Mouse (Mus musculus): ENCODE data around the gene Mpdu1.
"Not testable (repeated sequence)": the region's sequence is repeated elsewhere in the genome, so short reads cannot be mapped to it uniquely, and the experiment has no call there.

The Mpdu1 gene

DNA sequence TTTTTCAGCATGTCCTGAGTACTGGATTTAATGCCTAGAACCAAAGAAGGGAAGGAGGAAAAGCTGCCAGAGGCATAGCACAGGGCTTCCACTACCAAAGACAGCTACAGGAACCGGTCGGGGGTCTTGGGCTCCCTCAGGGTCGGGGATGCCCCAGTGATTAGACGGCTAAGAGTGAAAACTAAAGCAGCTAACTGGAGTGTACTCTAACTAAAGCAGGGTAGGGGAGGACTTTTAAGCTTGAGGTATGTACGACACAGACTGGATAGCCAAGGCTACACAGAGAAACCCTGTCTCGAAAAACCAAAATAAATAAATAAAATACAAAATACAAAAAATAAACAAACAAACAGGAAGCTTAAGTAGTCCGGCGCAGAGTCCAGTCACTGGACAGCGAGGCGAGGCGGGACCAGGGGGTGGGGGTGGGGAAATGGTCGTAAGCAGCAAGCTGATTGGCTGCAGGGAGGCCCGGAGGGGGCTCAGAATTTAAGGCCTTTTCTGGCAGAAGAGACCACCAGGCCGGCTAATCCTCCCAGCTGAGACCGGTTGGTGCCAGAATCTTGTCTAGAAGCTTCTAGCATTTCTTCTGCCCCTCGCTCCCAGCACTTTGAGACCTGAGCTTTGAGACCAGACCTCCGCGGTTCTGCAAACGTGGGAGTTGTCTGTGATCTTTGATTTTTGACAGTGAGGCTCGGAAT is 40.7 kb downstream of the Mpdu1 start, which contains the start of gene Sat2:
Gene Sat2 (plus strand): TSS at position 454 of the 698 bp plus-strand sequence.
- DNase-seq (ENCODE audit: low spot score in 2 of 2) = peak; percentile 61 to 67

DNA sequence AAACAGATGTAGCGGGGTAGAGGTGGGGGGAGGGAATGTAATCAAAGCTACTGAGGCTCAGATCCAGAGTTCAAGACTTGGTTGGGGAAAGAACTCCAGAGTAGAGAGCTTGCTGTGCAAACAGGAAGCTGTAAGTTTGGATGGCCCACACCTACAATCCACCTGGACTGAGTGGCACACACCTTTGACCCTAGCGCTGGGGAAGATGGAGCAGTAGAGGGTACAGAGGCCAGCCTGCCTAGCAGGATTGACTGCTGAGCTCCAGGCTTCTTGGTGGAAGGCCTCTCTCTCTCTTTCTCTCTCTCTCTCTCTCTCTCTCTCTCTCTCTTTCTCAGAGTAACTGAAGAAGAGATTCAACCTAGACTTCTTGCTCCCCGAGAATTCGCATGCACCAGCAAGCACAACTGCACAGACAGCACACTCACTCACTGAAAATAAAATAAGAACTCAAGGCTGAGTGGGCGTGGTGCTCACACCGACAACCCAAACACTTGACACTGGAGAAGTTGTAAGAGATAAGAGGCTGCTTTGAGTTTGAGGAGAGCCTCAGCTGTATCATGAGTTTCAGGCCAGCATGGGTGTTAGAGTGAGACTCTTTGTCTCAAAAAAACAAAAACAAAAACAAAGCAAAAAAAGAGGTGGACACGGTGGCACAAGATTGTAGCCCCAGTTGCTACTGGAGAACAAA is 41.9 kb downstream of the Mpdu1 start:
- no peak for DNase-seq (ENCODE audit: low spot score in 2 of 2)

DNA sequence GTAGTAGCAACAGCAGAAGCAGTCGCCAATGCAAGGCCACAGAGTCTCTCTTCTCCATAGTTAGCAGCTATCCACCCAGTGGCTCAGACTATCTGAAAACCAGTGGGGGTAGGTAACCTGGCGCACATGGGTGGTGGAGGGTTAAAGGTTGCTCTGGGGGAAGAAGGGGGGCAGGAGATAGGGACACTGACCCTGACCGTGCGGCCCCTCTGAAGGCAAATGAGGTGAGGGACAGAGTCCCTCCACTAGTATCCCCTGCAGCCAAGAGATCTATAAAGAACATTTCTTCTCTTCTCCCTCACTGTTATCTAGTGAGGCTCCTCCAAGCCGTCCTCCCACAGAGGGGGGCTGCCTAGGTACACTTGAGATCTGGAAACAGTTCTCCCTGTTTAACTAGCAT is 44.6 kb downstream of the Mpdu1 start, which contains the start of gene Shbg:
Gene Shbg (minus strand): TSS at position 101 of the 400 bp plus-strand sequence.
- DNase-seq (ENCODE audit: low spot score in 2 of 2) = no peak

DNA sequence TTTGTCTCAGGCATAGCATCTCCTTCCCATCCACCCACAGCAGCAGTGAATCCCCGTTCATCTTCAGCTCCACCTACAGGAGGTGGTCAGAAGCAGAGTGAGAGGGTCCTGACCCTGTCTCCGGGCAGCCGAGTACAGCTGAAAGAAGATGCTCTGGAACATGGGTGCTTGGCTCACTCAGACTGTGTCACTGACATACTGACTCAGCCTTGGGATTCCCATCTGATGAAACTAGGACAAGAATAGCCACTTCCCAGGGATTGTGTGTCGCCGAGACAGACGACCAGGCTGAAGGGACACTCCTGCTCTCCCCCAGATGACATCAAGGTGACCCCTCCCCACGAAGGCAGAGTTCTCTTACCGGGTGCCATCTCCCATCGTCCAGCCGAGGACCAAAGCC is 45.7 kb downstream of the Mpdu1 start:
- no peak for DNase-seq (ENCODE audit: low spot score in 2 of 2)

DNA sequence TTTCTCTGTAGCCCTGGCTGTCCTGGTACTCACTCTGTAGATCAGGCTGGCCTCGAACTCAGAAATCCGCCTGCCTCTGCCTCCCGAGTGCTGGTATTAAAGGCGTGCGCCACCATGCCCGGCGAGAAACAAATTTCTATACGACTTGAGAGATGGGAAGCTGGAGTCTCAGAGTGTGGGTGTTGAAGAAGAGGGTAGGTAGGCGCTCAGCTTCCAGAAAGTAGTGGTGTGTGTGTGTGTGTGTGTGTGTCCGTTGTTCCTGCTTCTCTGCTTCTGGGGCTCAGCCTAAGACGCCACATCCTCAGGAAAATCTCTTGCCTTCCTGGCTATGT is 48.2 kb downstream of the Mpdu1 start:
- not testable (repeated sequence) for DNase-seq (ENCODE audit: low spot score in 2 of 2)

DNA sequence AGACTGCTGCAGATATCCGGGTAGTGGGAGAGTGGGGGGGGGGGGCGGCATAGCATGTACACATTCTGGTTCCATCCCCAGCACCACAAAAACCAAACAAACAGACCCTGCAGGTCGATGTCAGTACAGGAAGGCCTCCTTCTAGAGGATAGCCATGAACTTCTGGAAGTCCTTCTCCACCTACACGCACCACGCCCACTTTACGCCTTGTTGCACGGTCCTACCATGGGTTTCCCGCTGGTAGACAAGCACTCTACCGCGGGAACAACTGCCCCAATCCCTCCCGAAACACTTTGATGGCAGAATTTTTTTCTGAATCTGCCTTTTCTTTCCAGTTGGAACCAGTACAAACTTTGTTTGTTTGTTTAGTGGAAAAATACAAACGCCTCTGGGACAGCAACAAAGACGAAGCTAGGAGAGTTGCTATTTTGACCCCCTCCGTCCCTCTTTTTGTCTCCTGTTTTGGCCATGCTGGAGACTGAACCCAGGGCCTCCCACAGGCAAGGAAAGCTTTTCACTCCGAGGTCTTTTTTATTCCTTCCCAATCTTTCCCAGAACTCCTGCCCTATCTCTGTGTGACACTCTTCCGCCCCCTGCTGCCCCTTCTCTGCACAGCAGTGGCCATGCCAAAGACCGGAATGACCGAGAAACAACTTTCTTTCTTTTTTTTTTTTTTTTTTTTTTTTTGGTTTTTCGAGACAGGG is 48.7 kb downstream of the Mpdu1 start:
- DNase-seq (ENCODE audit: low spot score in 2 of 2) = peak; percentile 82 to 88

DNA sequence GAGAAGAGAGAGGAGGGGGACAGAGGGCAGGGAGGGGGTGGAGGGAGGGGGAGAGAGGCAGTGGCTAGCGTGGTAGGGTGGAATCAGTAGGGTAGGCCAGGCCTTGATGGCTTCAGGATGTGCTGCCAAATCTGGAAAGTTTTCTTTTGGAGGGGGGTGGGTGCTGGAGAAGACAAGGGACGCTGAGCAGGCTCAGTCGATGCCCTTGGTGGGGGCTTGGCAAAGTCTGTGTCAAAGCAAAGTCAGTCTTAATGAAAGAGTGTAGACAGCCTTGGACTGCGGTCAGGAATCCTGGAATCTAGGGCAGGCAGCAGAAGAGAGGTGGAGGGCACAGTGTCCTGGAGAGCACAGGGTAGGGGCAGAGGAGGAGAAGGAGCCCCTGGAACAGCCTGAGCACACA is 51.5 kb downstream of the Mpdu1 start:
- no peak for DNase-seq (ENCODE audit: low spot score in 2 of 2)

DNA sequence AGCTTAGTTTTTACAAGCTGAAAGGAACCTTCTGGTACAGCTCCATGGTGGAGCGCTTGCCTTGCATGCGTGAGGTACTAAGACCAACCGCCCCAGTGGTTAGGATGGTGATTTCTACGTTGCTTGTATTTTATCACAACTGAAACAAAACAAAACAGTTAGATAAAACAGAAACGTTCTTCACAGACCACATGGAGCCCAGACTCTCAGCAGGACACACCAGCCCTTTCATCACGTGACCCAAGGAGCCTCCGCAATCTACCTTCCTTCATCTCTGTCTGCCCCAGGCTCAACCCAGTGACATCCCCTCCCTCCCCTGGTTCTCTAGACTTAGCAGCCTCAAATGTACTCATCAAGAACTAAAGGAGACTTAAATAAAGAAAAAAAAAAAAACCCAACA is 53.0 kb downstream of the Mpdu1 start:
- DNase-seq (ENCODE audit: low spot score in 2 of 2) = no peak

DNA sequence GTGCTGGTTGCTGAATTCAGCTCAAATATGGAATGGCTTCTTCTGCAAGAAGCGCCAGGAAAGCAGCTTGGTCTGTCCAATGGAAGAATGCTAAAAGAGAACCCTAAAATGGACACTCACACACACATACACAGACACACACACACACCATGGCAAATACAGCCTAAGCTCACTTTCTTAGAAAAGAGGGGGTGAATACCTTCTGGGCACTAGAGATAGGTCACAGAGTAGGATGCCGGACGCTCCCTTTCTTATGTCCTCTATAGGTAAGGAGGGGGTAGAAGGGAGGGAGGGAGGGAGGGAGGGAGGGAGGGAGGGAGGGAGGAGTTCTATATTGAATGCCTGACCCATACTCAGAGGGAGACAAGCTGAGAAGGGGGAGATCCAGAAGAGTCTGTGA is 53.9 kb downstream of the Mpdu1 start:
- DNase-seq (ENCODE audit: low spot score in 2 of 2) = no peak

DNA sequence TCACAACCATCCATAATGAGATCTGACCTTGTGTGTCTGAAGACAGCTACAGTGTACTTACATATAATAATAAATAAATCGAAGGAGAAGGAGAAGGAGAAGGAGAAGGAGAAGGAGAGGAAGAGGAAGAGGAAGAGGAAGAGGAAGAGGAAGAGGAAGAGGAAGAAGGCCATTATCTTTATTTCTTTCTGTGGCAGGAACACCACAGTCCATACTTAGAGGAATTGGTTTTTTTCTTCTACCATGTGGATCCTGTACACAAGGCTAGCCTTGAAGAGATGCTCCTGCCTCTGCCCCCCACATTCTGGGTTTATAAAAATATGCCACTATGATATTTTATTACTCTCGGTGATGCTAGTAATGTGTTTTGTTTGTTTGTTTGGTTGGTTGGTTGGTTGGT is 55.6 kb downstream of the Mpdu1 start:
- DNase-seq (ENCODE audit: low spot score in 2 of 2) = no peak

Data from urinary bladder, postnatal 4 days (tissue).